Mouse (Mus musculus) limb, embryonic 11.5 days (tissue): Measurements from ENCODE around the gene S100a4. TPM values are rescaled to one million over a fixed set of nuclear protein-coding genes. Genes with fewer than 3 reads are reported as not detected.

ENCODE experiments used
- ATAC-seq: fragments of 200-750 bp; cut with Nextera tagmentation; 2 replicates; pipeline ENCODE4 v1.8.0; 2017; ENCODE audit warnings: low read depth; ENCODE audit not compliant: insufficient number of reproducible peaks, low FRiP score, low TSS enrichment
- DNase-seq: peaks from one replicate; pipeline ENCODE4 v3.0.0-alpha.2; 2015; ENCODE audit warnings: low spot score
- H3K27ac ChIP-seq: fragments of 300-500 bp; sonication (generic); replicated peaks from 2 replicates; pipeline ENCODE4 v1.5.1; 2014; ENCODE audit warnings: low read depth, mild to moderate bottlenecking, low read length
- H3K27me3 ChIP-seq: fragments of 300-500 bp; sonication (generic); 2 replicates; pipeline ENCODE4 v1.6.1; 2014; ENCODE audit warnings: mild to moderate bottlenecking, low read length, mixed read lengths; ENCODE audit not compliant: control insufficient read depth, insufficient read depth
- H3K36me3 ChIP-seq: fragments of 300-500 bp; sonication (generic); 2 replicates; pipeline ENCODE4 v1.6.1; 2014; ENCODE audit warnings: mild to moderate bottlenecking, low read length, moderate library complexity, mixed read lengths; ENCODE audit not compliant: control insufficient read depth, insufficient read depth
- H3K4me1 ChIP-seq: fragments of 300-500 bp; sonication (generic); 2 replicates; pipeline ENCODE4 v1.6.1; 2014; ENCODE audit warnings: low read length, mixed read lengths; ENCODE audit not compliant: control insufficient read depth, insufficient read depth
- H3K4me2 ChIP-seq: fragments of 300-500 bp; sonication (generic); 2 replicates; pipeline ENCODE4 v1.6.1; 2014; ENCODE audit warnings: low read depth, mild to moderate bottlenecking, moderate library complexity; ENCODE audit not compliant: severe bottlenecking
- H3K4me3 ChIP-seq: fragments of 300-500 bp; sonication (generic); 2 replicates; pipeline ENCODE4 v1.5.1; 2014; ENCODE audit warnings: low read depth, low read length
- H3K9ac ChIP-seq: fragments of 300-500 bp; sonication (generic); 2 replicates; pipeline ENCODE4 v1.6.1; 2014; ENCODE audit warnings: mild to moderate bottlenecking, low read length
- H3K9me3 ChIP-seq: fragments of 300-500 bp; sonication (generic); 2 replicates; pipeline ENCODE4 v1.6.1; 2016; ENCODE audit warnings: low read length; ENCODE audit not compliant: control insufficient read depth
- WGBS: fragments of 180-500 bp; shearing (Covaris S2); extraction: QIAGEN DNeasy Blood & Tissue Kit; methylation state at CpG from one replicate; pipeline ENCODE4 v1.1.7; 2014; 5-methylcytosine and 5-hydroxymethylcytosine counted together
- polyA plus RNA-seq: library from polyadenylated mRNA; unstranded; fragments of >200 nt; fragmentation: Nextera tagmentation; extraction: Ambion mirVana; gene quantifications from 2 replicates; pipeline ENCODE4 v1.2.1, GENCODE M21; 2014

S100a4 gene
- polyA plus RNA-seq, 1 experiment from 2014 or later, result 0.72 TPM

- Histone ChIP-seq H3K9me3 (no peaks in the 10 kb centered on the region), H3K4me2 (no peak overlapping the region), H3K4me3 (no peak overlapping the region), H3K27me3 (no peaks in the 10 kb centered on the region), H3K9ac (no peak overlapping the region), H3K27ac (no peak overlapping the region), H3K4me1 (no peaks in the 10 kb centered on the region), H3K36me3 (no peaks in the 10 kb centered on the region)
- ATAC-seq (no peak), DNase-seq (no peak)
- 92% methylated on average over 2 of the region's 2 CpGs for WGBS
Measured at GRCm38 (mm10) chr3:90649832-90650231, 46.3 kb downstream of the S100a4 start.

DNA sequence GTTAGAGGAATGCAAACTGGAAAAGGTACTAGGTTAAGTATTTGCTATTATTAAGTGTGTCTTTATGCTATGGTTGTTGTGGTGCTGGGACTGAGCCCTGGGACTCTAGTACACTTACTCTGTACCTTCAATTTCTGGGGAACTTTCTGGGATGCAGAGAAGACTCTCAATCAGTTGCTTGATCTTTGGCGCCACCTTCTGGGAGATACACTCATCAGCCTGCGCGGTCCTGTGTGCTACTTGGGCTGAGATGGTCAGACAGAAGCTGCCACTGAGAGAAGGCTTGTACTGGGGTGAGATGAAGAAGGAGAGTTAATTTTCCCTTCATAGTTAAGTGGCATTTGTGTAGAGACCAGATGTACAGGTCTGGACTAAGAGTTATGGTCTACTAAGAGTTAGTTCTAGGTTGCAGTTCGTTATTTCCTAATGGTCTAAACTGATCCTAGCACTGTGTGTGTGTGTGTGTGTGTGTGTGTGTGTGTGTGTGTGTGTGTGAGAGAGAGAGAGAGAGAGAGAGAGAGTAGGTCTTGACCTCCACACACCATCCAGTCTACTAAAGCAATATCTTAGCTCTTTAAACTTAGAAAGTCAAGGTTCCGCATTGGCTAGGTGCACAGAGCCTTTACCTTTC is 49.4 kb downstream of the S100a4 start:
- peak; percentile 85 for DNase-seq
- peak; percentile 63; the same call in 1 of the 2 replicates for ATAC-seq
- no peak overlapping the region for H3K4me2 ChIP-seq
- WGBS, result 33% methylated on average over 5 of the region's 5 CpGs
- no peaks in the 10 kb centered on the region for H3K4me1 ChIP-seq
- H3K27me3 ChIP-seq, result no peaks in the 10 kb centered on the region
- H3K9ac ChIP-seq, result no peak overlapping the region
- no peaks in the 10 kb centered on the region for H3K36me3 ChIP-seq
- no peak overlapping the region for H3K4me3 ChIP-seq
- H3K9me3 ChIP-seq, result no peaks in the 10 kb centered on the region
- no peak overlapping the region for H3K27ac ChIP-seq

GRCm38 (mm10) chr3:90653717-90654116 is 50.1 kb downstream of the S100a4 start, which contains the start of gene S100a7a:
Gene S100a7a (plus strand): TSS chr3:90654017.
- Histone ChIP-seq H3K4me3 (no peak within 1 kb of the TSS), H3K9me3 (no peaks in the 10 kb centered on the region), H3K9ac (no peak within 1 kb of the TSS), H3K27ac (no peak within 1 kb of the TSS), H3K4me1 (no peaks in the 10 kb centered on the region), H3K36me3 (no peaks in the 10 kb centered on the region), H3K4me2 (no peak within 1 kb of the TSS), H3K27me3 (no peaks in the 10 kb centered on the region)
- ATAC-seq (no peak), DNase-seq (no peak)

Other genes with a start within 250 kb of the S100a4 start
- gene Slc27a3, start 213.8 kb upstream of the S100a4 start, polyA plus RNA-seq, result 24.0 and 28.7 TPM in 2 replicates
- gene Ints3, start 170.1 kb upstream of the S100a4 start, polyA plus RNA-seq, result 47.2 and 56.7 TPM in 2 replicates
- 2.0 and 2.3 TPM in 2 replicates for gene Npr1, start 137.9 kb upstream of the S100a4 start, polyA plus RNA-seq
- 377 and 385 TPM in 2 replicates for gene Ilf2, start 127.6 kb upstream of the S100a4 start, polyA plus RNA-seq
- 60.5 and 63.6 TPM in 2 replicates for gene Snapin, start 112.7 kb upstream of the S100a4 start, polyA plus RNA-seq
- gene Chtop, start 94.3 kb upstream of the S100a4 start, polyA plus RNA-seq, result 125 and 129 TPM in 2 replicates
- gene S100a1, start 89.4 kb upstream of the S100a4 start, polyA plus RNA-seq, result 4.6 and 7.3 TPM in 2 replicates
- 11.8 and 12.6 TPM in 2 replicates for gene S100a13, start 89.3 kb upstream of the S100a4 start, polyA plus RNA-seq
- gene S100a14, start 76.9 kb upstream of the S100a4 start, polyA plus RNA-seq, result not detected in 2 replicates
- 36.6 and 42.1 TPM in 2 replicates for gene S100a16, start 66.5 kb upstream of the S100a4 start, polyA plus RNA-seq
- gene S100a3, start 43.2 kb upstream of the S100a4 start, polyA plus RNA-seq, result 0.43 TPM in 1 of 2 replicates, not detected in the other
- gene S100a2, start 13.5 kb upstream of the S100a4 start, polyA plus RNA-seq, result not detected in 2 replicates
- not detected in 2 replicates for gene Gm42674, start 1.9 kb upstream of the S100a4 start, polyA plus RNA-seq
- not detected in 2 replicates for gene S100a5, start 4.8 kb downstream of the S100a4 start, polyA plus RNA-seq
- gene S100a6, start 9.1 kb downstream of the S100a4 start, polyA plus RNA-seq, result 14.5 and 17.5 TPM in 2 replicates
- gene S100a7a, start 50.2 kb downstream of the S100a4 start, polyA plus RNA-seq, result not detected in 2 replicates
- gene S100a8, start 65.2 kb downstream of the S100a4 start, polyA plus RNA-seq, result 3.7 TPM in 2 replicates
- 1.5 and 2.3 TPM in 2 replicates for gene S100a9, start 92.0 kb downstream of the S100a4 start, polyA plus RNA-seq
- gene Pglyrp4, start 123.1 kb downstream of the S100a4 start, polyA plus RNA-seq, result not detected in 2 replicates
- gene Gm5849, start 174.1 kb downstream of the S100a4 start, polyA plus RNA-seq, result not detected in 2 replicates